ENCODE assay signal across 8 mouse cellular contexts in genomic region chr4:22490016-22490638, GRCm38 (mm10). TPM values are rescaled to one million over a fixed set of nuclear protein-coding genes. Genes with fewer than 3 reads are reported as not detected.
DNase-seq lines count a peak whose midpoint lies in the region; ATAC-seq and TF ChIP-seq lines count a peak whose summit lies in the region.

No protein-coding gene starts in this region.

- H3K4me3 ChIP-seq in kidney, embryonic 16.5 days (ENCODE audit: low read length), result peak overlapping the region; percentile 50
- H3K4me3 ChIP-seq in hindbrain, embryonic 10.5 days, result peak overlapping the region; percentile 82
- peak overlapping the region; percentile 38 for H3K4me3 ChIP-seq in small intestine, adult 2 months (ENCODE audit: low read depth, low read length)

- under 1% methylated on average over 36 of the region's 36 CpGs for WGBS in kidney, embryonic 16.5 days
- under 1% methylated on average over 36 of the region's 36 CpGs for WGBS in hindbrain, embryonic 10.5 days
- 2% methylated on average over 36 of the region's 36 CpGs for WGBS in small intestine, adult 2 months

- TF ChIP-seq CTCF in small intestine, adult 2 months (IDR thresholded peaks at IDR 0.05; ENCODE audit: extremely low read depth, insufficient read length, insufficient replicate concordance, low read depth, low read length), result no peak

- peaks cover 95% of the 10 kb centered on the region for H3K27me3 ChIP-seq in kidney, embryonic 16.5 days (ENCODE audit: insufficient read depth, low read length)
- peaks cover 74% of the 10 kb centered on the region for H3K27me3 ChIP-seq in hindbrain, embryonic 10.5 days (ENCODE audit: insufficient read depth, poor library complexity, severe bottlenecking)
- H3K27me3 ChIP-seq in small intestine, adult 2 months (ENCODE audit: control insufficient read depth, insufficient read depth, low read length), result peaks cover 65% of the 10 kb centered on the region

- no peak for DNase-seq in kidney, adult 9 months
- peak; percentile 69 for DNase-seq in embryo, embryonic 10.5 days (ENCODE audit: low spot score)
- DNase-seq in hindbrain, embryonic 10.5 days (ENCODE audit: low spot score), result peak; percentile 79
- no peak for DNase-seq in urinary bladder, postnatal 36 days (ENCODE audit: low spot score in 2 of 2)

- H3K4me2 ChIP-seq in kidney, embryonic 16.5 days (replicated peaks; ENCODE audit: low read depth, low read length), result peak overlapping the region; percentile 78

- no peaks in the 10 kb centered on the region for H3K9me3 ChIP-seq in kidney, embryonic 16.5 days (ENCODE audit: low read length)
- H3K9me3 ChIP-seq in hindbrain, embryonic 10.5 days, result no peaks in the 10 kb centered on the region

- peaks cover 38% of the 10 kb centered on the region for H3K4me1 ChIP-seq in kidney, embryonic 16.5 days (ENCODE audit: insufficient read depth, low read length)
- H3K4me1 ChIP-seq in hindbrain, embryonic 10.5 days (replicated peaks), result peaks cover 42% of the 10 kb centered on the region
- peaks cover 12% of the 10 kb centered on the region for H3K4me1 ChIP-seq in small intestine, adult 2 months (ENCODE audit: control insufficient read depth, insufficient read depth, insufficient read length, low read length)

- no peaks in the 10 kb centered on the region for H3K36me3 ChIP-seq in kidney, embryonic 16.5 days (ENCODE audit: insufficient read depth, low read length)
- no peaks in the 10 kb centered on the region for H3K36me3 ChIP-seq in hindbrain, embryonic 10.5 days
- H3K36me3 ChIP-seq in small intestine, adult 2 months (ENCODE audit: control insufficient read depth, insufficient read depth, low read length), result no peaks in the 10 kb centered on the region

- TF ChIP-seq POLR2A in small intestine, adult 2 months (IDR thresholded peaks at IDR 0.05; ENCODE audit: low read depth, low read length), result no peak

- no peak overlapping the region for H3K27ac ChIP-seq in kidney, embryonic 16.5 days (ENCODE audit: low read length)
- H3K27ac ChIP-seq in hindbrain, embryonic 10.5 days, result peak overlapping the region; percentile 99
- no peak overlapping the region for H3K27ac ChIP-seq in small intestine, adult 2 months (ENCODE audit: insufficient read depth, low read depth, low read length)

- H3K9ac ChIP-seq in kidney, embryonic 16.5 days (replicated peaks; ENCODE audit: low read length), result no peak overlapping the region

- no peak for ATAC-seq in kidney, embryonic 16.5 days (ENCODE audit: low FRiP score, low TSS enrichment)
- ATAC-seq in megakaryocyte, adult 5-6 weeks (ENCODE audit: poor library complexity, severe bottlenecking), result 0 out of 2 replicates have a peak, but pooled peaks have one; percentile 15
- ATAC-seq in erythroblast, adult 5-6 weeks (replicated peaks; ENCODE audit: low FRiP score, poor library complexity, severe bottlenecking), result no peak

RNA-seq across cellular contexts. Expression of gene Pou3f2, which starts 2.0 kb away (rescaled TPM):
- 0.02 and 0.06 TPM in 2 replicates for polyA plus RNA-seq in kidney, embryonic 16.5 days (2015; fragmentation: Nextera tagmentation; extraction: Ambion mirVana)
- polyA plus RNA-seq in hindbrain, embryonic 10.5 days (2016; fragmentation: Nextera tagmentation; extraction: Ambion mirVana), result 44.0 and 45.4 TPM in 2 replicates
- not detected in 2 replicates for total RNA-seq in megakaryocyte, adult 5-6 weeks (2015)
- not detected in 2 replicates for total RNA-seq in megakaryocyte, adult 5-6 weeks (2017)
- 0.01 TPM in 1 of 2 replicates, not detected in the other for polyA plus RNA-seq in small intestine, adult 2 months (2012; rRNA removed)
- total RNA-seq in erythroblast, adult 5-6 weeks (2015; ENCODE audit: low replicate concordance), result not detected in 2 replicates
- not detected in 2 replicates for total RNA-seq in erythroblast, adult 5-6 weeks (2017; ENCODE audit: low replicate concordance)

Comparison
In these comparisons a context has a peak if more than half of its experiments do, and no peak if none do; other contexts are left out.
1. DNase-seq: peak in embryo, embryonic 10.5 days (single experiment) and hindbrain, embryonic 10.5 days (single experiment); none in kidney, adult 9 months (single experiment) and urinary bladder, postnatal 36 days (0 of 2).
2. RNA of gene Pou3f2, which starts 2.0 kb away (polyA plus RNA-seq): 44.0 to 45.4 TPM in hindbrain, embryonic 10.5 days; 0.02 to 0.06 TPM in kidney, embryonic 16.5 days and 0.01 TPM in small intestine, adult 2 months; every median in the first group is over 10 times any median in the second.
3. Peak in every context shown above with its lines, with median percentiles within 50 percentile points of each other: H3K4me3 ChIP-seq.